Mouse (Mus musculus): ENCODE data around the gene Sdhd.
A peak's percentile ranks its signal among the peaks of the same experiment; 100 is the strongest.
"Not testable (repeated sequence)": the region's sequence is repeated elsewhere in the genome, so short reads cannot be mapped to it uniquely, and the experiment has no call there.

Sdhd gene

DNA sequence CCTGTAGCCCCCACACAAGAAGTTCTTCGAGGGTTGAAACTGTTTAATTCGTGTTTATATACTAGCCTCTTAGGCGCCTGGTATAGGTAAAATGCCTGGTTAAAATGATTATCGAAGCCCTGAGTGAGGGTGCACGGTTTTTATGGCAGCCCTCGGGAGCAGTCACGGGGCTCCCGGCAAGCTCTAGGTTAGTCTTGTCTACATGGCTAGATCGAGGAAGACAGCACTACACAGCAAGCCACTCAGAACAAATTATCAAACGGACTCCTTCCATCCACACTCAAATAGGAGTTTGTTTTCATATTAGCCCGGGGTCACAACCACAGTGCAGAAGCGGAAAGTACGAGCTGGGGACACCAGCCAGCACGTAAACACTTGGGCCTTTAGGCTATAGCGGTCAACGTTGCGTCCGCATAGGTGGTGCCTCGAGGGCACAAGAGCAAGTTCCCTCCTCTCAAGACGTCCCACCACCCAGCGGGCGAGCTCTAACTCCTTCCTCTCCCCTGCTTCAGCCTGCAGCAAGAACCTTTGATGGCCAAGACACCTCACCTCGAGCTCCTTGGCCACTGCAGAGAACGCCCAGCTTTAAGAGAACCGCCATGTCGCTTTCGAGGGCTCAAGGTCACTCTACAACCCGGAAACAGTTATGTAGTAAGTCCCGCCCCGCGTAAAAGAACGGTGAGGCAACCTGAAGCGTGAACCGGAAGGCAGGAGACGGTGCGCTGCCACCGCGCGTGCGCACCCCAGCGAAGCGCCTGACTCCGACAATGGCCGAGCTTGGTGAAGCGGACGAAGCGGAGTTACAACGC, at the start of gene Sdhd, which contains the start of gene Timm8b:
Gene Sdhd, minus strand, starts transcription at position 624 of the 809 bp plus-strand sequence.
Gene Timm8b, plus strand, starts transcription at position 722 of the 809 bp plus-strand sequence.
- peak; percentile 98 for DNase-seq (ENCODE audit: low spot score)

DNA sequence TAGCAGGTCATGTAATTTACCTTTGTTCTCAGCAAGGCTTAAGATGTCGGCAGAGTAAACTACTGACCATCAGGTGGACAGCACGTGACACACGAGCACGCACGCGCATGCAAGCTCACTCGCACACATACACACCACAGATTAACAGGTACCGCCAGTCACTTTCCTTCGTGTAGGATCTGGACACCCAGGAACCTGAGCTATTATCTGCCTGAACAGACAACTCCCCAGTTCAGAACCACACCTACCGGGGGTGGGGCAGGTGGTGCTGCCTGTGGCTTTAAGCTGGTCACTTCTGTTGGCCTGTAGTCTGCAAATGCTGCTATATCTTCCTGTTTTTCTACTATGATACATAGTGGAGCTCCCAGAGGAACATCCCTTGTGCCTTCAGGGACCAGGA, 46.9 kb upstream of the Sdhd start:
- DNase-seq (ENCODE audit: low spot score): no peak

DNA sequence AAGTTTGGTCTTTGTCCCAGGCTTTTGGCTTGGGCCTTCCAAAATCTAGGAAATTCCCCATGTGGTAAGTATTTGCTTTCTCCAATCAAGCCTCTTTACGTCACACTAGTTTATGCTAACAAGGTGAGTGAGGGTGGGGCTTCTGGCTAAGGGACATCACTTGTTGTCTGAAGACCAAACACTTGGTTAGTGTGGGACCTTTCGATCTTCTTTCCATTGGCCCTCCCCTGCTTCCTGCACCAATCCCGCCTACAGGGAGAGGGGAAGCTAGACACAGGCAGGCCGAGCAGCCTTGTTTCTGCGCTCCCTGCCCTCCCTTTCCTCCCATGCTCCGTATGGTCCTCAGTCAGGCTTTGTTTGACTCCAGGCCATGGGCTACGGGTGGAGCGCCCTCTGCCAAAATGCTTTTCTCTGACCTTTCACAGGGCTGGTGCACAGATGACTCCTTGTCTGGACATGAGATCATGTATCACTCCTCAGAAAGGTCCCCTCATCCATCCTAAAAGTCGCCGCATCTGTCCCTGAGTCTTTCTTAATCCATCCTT, 43.3 kb upstream of the Sdhd start:
- DNase-seq (ENCODE audit: low spot score): no peak

DNA sequence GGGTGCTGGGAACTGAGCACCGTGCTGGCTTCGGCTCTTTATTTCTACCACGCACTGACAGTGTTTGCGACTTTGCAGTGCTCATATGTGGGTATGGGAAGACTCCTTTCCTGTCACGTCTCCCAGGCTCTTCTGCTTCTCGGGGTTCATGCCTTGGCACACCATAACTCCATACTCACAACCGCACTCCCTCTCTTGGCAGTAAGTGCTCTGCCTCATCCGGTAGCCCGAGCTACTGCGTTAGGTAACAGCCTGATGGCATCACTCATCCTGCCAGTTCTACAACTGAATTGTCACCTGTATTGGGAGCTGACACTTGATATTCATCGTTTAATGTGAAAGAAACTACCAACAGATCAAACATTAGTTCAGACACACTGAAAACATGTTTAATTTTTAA, 30.7 kb upstream of the Sdhd start:
- no peak for DNase-seq (ENCODE audit: low spot score)

DNA sequence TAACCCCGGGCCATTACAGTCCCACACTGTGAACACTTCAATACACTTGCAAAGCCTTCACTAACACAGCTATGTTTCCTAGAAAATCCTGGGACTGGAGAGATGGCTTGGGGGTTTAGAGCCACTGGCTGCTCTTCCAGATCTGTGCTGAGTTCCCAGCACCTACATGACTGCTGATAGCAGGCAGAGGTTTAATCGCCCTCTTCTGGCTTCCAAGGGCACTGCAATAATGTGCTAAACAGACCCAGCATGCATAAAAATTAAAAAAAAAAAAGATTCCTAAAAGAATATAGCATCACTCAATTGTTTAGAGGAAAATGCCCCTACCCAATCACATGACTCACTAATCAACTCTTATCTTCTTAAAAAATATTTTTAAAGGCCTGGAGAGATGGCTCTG, 29.4 kb upstream of the Sdhd start:
- no peak for DNase-seq (ENCODE audit: low spot score)

DNA sequence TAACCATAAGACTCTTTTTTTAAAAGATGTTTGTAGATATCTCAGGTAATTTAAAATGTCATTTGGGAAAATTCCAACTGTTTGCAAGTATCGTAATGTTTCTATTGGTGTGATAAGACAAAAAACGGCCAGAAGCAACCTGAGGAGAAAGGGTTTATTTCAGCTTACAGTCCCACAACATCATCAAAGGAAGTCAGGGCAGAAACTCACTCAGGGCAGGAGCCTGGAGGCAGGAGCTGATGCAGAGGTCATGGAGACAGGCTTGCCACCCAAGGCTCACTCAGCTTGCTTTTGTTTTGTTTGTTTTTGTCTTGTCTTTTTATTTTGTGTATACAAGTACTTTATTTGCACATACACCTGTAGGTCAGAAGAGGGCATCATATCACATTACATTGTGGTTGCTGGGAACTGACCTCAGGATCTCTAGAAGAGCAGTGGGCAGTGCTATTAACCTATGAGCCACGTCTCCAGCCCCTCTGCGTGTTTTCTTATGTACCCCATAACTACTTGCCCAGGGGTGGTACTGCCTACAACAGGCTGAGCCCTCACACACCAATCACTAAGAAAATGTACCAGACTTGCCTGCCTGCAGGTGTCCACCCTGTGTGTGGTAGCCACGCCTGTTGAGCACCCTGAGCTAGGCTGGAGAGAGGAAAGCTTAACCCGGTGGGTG, 28.5 kb upstream of the Sdhd start:
- no peak for DNase-seq (ENCODE audit: low spot score)

DNA sequence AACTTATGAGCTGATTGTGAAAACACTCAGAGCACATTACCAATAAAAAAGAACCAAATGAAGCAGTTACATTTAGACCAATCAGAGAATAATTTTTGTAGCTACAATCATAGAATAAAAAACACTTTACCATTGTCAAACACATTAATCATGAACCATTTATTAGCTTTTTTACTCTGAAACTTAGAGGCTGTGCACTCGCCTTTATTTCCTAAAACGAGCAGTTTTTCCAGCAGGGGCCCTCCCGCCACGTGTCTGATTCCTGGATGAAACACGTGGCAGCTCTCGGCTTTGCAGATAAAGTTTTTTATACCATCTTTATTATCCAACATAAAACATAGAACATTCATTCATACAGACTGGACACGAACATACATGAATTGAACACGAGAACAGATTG, 27.3 kb upstream of the Sdhd start:
- DNase-seq (ENCODE audit: low spot score): not testable (repeated sequence)

DNA sequence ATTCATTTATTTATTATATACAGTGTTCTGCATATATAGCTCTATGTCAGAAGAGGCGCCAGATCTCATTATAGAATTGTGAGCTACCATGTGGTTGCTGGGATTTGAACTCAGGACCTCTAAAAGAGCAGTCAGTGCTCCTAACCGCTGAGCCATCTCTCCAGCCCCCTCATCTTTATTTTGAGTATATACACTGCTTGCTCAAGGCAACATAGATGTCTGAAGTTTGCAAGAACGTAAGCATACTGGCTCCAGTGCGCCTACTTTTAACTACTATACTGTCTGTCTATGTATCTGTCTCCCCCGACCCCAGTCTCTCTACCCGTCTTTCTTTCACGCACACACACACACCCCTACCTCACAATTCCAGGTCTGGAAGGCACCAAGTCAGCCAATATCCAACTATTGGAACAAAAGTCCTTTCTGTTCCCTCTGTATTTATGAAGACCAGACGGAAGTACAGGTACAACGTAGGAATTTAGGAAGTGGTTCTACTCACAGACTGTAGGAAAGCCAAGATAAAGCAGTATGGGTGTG, 14.2 kb upstream of the Sdhd start:
- no peak for DNase-seq (ENCODE audit: low spot score)

DNA sequence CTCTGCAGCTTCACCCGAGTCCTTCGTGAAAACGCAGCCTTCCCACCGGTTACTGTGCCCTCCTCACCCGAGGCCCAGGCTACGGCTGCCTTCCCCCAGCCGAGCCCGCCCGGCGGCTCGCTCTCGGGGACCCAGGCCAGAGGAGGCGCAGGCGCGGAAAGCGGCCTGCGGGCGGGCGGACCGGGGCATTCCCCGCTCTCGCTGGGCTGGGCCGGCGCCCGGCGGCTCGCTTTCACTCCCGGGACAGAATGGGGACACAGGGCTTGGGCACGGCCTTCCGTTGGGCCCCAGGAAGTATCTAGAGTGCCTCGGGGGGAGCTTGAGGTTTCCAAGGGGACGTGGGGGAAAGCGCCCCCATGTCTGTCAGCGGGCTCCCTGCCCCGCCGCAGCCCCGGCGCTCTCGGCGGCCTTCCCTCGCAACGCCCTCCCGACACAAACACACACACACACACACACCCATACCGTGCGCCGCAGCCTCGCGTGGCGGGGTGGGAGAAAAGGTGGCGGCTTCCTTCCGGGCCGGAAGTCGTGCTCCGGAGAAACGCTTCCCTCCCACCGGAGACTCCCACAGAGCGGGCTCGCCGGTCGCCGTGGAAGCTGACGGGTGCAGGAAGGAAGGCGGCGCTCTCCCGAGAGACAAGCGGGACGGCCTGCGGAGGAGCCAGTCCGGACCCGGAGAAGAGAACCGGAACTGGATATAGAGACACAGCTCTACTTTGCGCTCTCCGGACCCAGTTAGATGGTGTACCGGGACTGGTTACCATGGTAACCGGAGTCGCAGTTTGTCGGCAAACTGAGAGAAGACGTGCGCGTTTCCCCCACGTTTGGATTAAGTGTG, 13.4 kb upstream of the Sdhd start, which contains the start of the genes Pih1d2 and Nkapd1:
Gene Pih1d2, plus strand, starts transcription at position 556 of the 838 bp plus-strand sequence.
Gene Nkapd1, minus strand, starts transcription at position 699 of the 838 bp plus-strand sequence.
- peak; percentile 95 for DNase-seq (ENCODE audit: low spot score)

DNA sequence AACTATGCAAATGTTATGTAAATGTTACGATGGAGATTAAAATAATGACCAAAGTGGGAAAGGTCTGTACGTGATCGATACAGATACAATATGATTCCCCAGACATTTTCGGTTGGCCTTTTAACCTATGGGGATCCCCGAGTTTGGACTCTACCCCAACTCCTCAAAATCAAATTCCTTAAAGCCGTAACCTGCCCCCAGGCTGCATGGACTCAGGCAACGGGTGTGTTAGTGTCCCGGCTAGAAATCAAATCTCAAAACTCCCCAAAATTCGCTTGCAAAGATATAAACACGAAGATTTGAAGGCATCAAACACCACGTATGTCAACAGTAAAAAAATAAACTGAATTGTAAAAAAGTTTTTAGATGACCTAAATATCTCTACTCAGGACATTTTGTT, 12.5 kb upstream of the Sdhd start:
- DNase-seq (ENCODE audit: low spot score): no peak

DNA sequence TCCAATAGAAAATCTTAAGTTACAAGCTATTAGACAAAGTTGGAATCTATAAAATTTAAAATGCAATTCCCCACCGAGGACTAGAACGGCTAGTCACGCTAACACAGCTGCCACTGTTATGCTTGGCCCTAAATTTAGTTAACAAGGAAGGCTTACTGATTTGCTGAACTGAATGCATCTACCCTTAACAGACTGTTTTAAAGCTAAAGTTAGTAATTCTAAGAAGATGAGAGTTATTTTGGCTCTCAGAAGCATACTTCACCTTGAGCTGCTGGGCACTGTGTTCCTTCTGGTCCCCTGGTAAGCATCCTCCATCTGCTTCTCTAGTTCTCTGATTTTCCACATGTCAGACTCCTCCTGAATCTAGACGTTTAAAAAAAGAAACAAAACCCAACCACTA, 8.5 kb upstream of the Sdhd start:
- no peak for DNase-seq (ENCODE audit: low spot score)

DNA sequence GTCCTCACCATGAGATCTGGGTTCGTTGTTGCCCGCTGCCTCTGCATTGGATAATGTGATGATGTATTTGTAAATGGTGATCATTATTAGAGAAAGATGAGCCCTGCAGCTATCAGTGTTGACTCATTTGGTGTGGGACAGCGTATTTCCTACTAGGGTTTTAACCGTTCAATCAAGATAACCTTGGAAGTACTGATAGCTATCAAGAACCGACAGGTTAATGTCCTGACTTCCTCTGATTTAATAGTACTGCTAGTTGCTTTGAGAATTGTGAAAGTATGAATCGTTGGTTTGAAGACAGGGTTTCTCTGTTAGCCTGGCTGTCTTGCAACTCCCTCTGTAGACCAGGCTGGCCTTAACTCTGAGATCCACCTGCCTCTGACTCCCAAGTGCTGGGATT, 726 bp upstream of the Sdhd start:
- DNase-seq (ENCODE audit: low spot score): no peak

DNA sequence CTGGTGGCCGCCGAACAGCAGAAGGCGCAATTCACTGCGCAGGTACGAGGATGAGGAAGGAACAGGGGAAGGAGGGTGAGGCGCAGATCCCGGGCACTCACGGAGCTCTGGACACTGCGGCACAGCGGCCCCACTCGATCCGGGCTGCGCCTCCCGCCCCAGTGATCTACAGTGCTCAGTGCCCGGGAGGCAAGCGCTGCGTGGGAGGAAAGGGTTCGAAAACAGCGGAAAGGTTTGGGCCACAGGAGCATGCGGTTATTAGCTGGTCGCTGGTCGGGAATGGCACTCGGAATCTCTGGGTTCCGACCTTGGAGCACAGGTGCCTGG, 349 bp upstream of the Sdhd start:
- DNase-seq (ENCODE audit: low spot score): no peak

DNA sequence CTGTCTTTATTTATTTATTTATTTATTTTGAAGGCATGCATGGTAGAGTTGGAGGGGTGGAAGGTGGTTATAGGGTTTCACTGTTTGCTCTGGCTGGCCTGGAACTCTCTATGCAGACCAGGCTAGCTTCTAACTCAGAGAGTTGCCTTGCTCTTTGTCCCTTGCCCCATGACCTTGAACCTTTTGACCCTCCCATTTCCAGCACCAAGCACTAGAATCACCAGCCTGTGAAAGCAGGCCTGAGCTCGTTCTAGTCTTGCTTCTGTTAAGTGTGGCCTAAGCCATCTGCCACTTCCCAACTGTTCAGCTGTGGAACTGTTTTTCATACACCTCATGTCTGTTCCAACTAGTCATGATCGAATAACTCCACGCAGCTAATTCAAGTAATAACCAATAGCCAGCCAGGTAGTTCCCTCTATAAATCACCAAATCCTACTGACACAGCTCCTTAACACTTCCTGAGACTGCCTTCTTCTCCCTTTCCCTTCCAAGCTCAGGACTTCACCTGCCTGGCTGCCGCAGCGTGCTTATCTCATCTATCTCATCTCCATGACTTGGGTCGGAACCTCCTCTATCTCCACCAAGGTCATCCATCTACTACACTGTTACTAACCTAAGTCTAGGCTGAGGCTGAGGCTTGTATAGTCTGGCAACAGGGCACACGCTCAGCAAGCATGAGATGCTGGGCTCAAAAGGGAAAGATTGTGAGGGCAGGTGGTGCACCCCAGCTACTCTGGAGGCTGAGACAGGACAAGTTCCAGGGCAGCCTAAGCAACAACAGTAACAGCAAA, 1.4 kb downstream of the Sdhd start:
- DNase-seq (ENCODE audit: low spot score): no peak

DNA sequence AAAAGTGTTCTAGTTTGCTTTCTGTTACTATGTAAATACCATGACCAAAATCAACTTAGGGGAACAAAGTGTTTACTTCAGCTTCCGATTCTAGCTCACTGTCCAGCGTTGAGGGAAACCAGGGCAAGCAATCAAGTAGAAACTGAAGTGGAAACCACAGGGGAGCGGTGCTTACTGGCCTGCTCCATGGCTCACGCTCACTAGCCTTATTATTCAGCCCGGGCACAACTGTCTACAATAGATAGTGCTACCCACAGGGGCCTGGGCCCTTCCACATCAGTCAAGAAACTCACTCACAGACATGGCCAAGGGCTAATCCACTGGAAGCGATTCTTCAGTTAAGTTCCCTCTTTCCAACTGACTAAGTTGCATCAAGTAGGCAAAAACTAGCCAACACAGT, 2.1 kb downstream of the Sdhd start:
- DNase-seq (ENCODE audit: low spot score): no peak

DNA sequence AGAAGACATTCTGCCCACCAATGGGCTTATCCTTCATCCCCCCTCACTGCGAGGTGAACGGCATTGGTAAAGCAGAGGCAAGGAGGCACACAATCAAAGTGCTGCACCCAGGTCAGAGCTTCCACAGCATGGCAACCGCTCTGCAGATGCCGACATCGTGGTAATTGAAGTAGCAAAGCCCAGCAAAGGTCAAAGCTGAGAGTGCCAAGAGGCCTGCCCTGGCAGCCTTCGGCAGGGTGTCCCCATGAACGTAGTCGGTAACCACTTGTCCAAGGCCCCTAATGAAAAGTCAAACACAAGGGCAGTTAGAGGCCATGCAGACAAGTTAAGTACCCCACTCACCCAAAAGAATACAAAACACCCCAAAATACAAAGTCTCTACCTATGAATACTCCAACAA, 6.6 kb downstream of the Sdhd start:
- DNase-seq (ENCODE audit: low spot score): no peak

DNA sequence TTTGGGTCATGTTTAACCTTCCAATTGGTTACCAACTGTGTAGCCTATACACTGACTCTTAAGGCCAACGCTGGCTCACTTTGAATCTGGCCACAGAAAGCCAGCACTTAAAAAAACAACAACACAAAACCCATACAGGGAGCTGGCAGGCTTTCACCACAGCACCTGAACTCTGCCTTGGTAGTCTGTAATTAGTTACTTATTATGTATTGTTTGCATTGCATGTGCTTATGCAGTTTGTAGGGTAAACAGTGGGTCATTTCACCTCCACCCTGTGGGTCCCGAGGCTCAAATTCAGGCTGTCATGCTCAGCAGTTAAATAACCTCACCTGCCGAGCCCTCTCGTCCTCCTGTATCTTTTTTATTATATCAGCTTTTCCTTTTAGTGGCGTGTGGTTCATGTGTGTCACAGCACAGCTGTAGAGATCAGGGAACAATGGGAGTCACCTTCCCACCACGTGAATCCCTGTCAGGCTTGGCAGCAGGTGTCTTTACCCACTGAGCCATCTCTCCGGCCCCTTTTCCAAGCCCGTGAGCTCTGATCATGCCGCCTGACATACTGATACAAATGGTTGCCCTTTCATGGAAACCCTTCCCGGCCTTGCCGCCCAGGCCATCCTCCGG, 8.7 kb downstream of the Sdhd start:
- no peak for DNase-seq (ENCODE audit: low spot score)

DNA sequence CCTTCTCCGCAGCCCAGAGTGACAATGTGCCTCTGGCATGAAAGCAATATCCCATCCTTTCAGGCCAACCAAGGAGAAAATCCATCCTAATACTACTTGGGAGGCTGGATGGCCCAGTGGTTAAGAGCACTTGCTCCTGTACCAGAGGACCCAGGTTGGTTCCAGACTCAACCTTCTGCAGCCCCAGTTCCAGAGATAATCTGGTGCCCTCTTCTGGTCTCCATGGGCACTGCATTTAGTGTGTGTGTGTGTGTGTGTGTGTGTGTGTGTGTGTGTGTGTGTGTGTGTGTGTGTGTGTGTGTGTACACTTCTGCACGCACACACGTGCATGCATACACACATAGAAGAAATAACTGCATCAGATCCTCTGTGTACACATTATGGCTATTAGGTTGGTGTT, 10.1 kb downstream of the Sdhd start:
- DNase-seq (ENCODE audit: low spot score): peak; percentile 42

DNA sequence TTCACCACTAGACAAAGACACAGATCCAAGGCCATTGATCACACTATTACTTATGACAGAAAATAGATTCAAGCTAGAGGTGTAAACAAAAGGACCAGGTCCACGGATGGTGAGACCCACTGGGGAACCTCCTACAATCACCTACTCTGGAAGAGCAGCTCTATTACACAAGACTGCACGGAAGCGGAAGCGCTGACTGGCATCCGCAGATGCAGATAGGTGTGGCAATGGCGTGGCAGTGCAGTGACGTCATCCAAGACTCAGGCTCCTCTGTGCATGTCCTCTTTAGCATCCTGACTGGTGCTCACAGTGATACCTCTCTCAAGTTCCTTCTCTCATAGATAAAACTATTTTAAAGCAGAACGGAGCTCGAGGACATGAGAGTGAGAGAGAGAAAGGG, 10.7 kb downstream of the Sdhd start:
- no peak for DNase-seq (ENCODE audit: low spot score)

DNA sequence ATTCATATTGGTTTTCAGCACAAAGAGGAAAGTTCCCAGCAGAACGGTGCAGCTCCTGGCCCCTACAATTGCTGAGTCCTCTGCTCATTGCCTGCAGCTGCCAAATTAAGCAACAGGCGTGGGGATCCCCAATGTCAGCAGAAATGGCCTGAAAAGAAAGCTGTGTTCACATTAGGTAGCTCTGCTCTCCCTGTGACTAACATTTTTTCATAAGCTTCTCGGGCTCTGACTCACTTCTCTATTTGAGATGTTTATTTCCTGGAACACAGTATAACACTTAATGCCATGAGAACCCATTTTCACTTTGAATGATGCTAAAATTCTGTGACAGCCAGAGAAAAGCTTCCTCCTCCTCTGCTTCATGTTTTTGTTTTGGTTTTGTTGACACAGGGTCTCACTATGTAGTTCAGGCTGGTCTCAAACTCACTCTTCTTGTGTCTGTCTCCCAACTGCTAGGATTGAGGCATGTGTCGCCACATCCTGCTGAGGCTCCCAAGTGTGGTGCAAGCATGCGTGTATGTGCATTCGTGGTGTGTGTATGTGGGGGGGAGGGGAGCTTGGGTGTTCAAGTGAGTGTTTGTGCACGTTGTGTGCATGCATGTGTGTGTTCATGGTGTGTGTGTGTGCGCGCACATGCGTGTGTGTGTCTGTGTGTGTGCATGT, 12.6 kb downstream of the Sdhd start:
- DNase-seq (ENCODE audit: low spot score): no peak

Data from embryo, embryonic 10 days (tissue).